Mouse (Mus musculus) stomach, postnatal 0 days (tissue): Measurements from ENCODE around the gene Cited2. TPM values are rescaled to one million over a fixed set of nuclear protein-coding genes. Genes with fewer than 3 reads are reported as not detected.

Source experiments
- ATAC-seq: fragments of 200-750 bp; cut with Nextera tagmentation; 2 replicates; pipeline ENCODE4 v1.8.0; 2017; ENCODE audit not compliant: low FRiP score, low TSS enrichment
- DNase-seq: peaks from one replicate; pipeline ENCODE4 v3.0.0-alpha.2; 2016; ENCODE audit warnings: low spot score
- H3K27ac ChIP-seq: fragments of 300-500 bp; sonication (generic); replicated peaks from 2 replicates; pipeline ENCODE4 v1.5.1; 2014; ENCODE audit warnings: mild to moderate bottlenecking, control low read depth
- H3K27me3 ChIP-seq: fragments of 300-500 bp; sonication (generic); 2 replicates; pipeline ENCODE4 v1.6.1; 2014; ENCODE audit warnings: low read length; ENCODE audit not compliant: control insufficient read depth, insufficient read depth
- H3K36me3 ChIP-seq: fragments of 300-500 bp; sonication (generic); 2 replicates; pipeline ENCODE4 v1.6.1; 2014; ENCODE audit warnings: low read length, mixed read lengths; ENCODE audit not compliant: control insufficient read depth, insufficient read depth
- H3K4me1 ChIP-seq: fragments of 300-500 bp; sonication (generic); replicated peaks from 2 replicates; pipeline ENCODE4 v1.6.1; 2014; ENCODE audit warnings: antibody characterized with exemption; ENCODE audit not compliant: control insufficient read depth, insufficient read depth
- H3K4me2 ChIP-seq: fragments of 300-500 bp; sonication (generic); replicated peaks from 2 replicates; pipeline ENCODE4 v1.6.1; 2014; ENCODE audit warnings: low read depth, mild to moderate bottlenecking, control low read depth, moderate library complexity
- H3K4me3 ChIP-seq: fragments of 300-500 bp; sonication (generic); 2 replicates; pipeline ENCODE4 v1.5.1; 2014; ENCODE audit warnings: low read depth, low read length, control low read depth
- H3K9ac ChIP-seq: fragments of 300-500 bp; sonication (generic); 2 replicates; pipeline ENCODE4 v1.6.1; 2014; ENCODE audit warnings: mild to moderate bottlenecking, low read length, control low read depth, mixed read lengths
- H3K9me3 ChIP-seq: fragments of 300-500 bp; sonication (generic); 2 replicates; pipeline ENCODE4 v1.6.1; 2016; ENCODE audit warnings: low read length; ENCODE audit not compliant: control insufficient read depth
- CTCF ChIP-seq: IDR thresholded peaks from 2 replicates; pipeline ENCODE4 v1.5.1; 2016; ENCODE audit warnings: antibody characterized with exemption, low read depth, mild to moderate bottlenecking, moderate library complexity
- EP300 ChIP-seq: optimal IDR thresholded peaks from 2 replicates; pipeline ENCODE3; 2016; ENCODE audit warnings: antibody characterized with exemption
- WGBS: fragments of 180-500 bp; shearing (Covaris S2); extraction: QIAGEN DNeasy Blood & Tissue Kit; methylation state at CpG from one replicate; pipeline ENCODE4 v1.1.7; 2014; 5-methylcytosine and 5-hydroxymethylcytosine counted together
- polyA plus RNA-seq: library from polyadenylated mRNA; unstranded; fragments of >200 nt; fragmentation: Nextera tagmentation; extraction: Ambion mirVana; gene quantifications from 2 replicates; pipeline ENCODE4 v1.2.1, GENCODE M21; 2015

Gene Cited2
- polyA plus RNA-seq, 1 experiment from 2014 or later, result 33.0 TPM

DNA sequence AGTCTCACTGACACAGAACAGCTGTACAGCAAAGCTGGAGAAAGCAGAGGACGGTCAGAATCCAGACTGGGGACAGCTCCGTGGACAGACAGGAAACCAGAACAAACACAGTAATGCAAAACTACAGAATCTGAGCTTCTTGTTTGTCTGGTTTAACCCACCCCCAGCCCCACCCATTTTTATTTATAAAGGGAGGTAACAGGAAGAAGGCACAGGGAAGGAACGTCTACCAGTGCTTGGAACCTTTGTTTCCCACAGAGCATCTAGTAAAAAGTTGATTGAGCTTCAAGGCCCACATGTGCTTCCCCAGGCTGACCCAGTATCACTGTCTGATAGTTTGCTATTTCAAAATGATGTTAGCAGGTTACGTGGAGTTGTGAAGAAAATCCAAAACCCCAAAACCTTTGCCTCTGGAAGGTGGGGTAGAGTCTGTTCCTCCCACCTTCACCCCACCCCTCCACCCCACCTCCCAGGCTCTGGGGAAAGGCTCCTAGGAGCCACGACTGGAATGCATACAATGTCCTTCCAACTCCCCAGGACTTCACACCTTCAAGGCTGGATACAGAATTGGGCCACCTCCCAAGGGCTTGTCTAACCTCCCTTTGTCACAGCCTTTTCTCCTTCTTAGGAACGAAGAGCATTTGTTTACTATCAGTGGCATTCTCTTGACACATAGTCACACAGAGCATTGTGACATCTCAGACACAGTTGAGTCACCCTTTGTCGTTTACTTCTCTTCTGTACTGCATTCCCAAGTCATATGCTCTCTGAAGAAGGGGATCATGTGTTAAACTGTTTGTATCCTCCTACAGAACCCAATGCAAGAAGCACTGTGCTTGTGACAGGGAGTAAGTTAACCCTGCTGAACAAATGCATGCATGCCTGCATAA lies 25.4 kb upstream of the Cited2 start:
- 38% methylated on average over 7 of the region's 7 CpGs for WGBS
- no peak overlapping the region for H3K9ac ChIP-seq

DNA sequence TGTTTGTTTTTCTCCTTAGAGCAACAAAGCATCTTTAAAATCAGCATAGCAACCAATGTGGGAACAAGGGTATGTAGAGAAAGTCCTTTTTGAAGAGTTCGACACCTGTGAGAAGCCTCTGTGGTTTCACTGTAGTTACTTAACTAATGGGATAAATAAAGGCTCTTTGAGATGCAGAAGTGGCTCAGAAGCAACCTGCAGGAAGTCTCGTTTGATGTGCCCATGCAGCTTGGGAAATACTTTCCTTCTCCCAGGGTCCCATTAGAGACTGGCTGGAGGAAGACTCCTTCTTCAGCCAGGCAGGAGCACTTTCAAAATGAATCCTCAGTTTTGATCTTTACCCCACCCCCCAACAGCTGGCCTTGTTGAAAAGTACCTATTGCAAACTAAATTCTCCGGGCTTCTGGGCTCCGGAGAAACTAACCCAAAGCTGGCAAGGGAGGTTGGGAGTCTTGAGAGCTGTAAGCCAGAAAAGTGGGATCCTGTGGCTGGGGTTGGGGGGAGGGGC lies 17.5 kb upstream of the Cited2 start:
- H3K27ac ChIP-seq, result no peak overlapping the region
- ATAC-seq (no peak), DNase-seq (no peak)
- H3K4me2 ChIP-seq, result no peak overlapping the region
- H3K4me1 ChIP-seq, result no peaks in the 10 kb centered on the region
- TF ChIP-seq EP300, result no peak
- no peak for TF ChIP-seq CTCF
- no peaks in the 10 kb centered on the region for H3K9me3 ChIP-seq
- no peak overlapping the region for H3K9ac ChIP-seq
- H3K27me3 ChIP-seq, result no peaks in the 10 kb centered on the region
- H3K36me3 ChIP-seq, result no peaks in the 10 kb centered on the region
- no peak overlapping the region for H3K4me3 ChIP-seq
- 44% methylated on average over 4 of the region's 4 CpGs for WGBS

More for the DNA sequence above, 25.4 kb upstream of the Cited2 start:
- no peak for TF ChIP-seq CTCF
- no peak for TF ChIP-seq EP300
- ATAC-seq (peak; percentile 35; the same call in 1 of the 2 replicates), DNase-seq (no peak)
- no peak overlapping the region for H3K4me2 ChIP-seq
- H3K27ac ChIP-seq, result no peak overlapping the region
- no peaks in the 10 kb centered on the region for H3K36me3 ChIP-seq
- H3K4me3 ChIP-seq, result no peak overlapping the region
- no peaks in the 10 kb centered on the region for H3K4me1 ChIP-seq
- H3K27me3 ChIP-seq, result no peaks in the 10 kb centered on the region
- no peaks in the 10 kb centered on the region for H3K9me3 ChIP-seq

DNA sequence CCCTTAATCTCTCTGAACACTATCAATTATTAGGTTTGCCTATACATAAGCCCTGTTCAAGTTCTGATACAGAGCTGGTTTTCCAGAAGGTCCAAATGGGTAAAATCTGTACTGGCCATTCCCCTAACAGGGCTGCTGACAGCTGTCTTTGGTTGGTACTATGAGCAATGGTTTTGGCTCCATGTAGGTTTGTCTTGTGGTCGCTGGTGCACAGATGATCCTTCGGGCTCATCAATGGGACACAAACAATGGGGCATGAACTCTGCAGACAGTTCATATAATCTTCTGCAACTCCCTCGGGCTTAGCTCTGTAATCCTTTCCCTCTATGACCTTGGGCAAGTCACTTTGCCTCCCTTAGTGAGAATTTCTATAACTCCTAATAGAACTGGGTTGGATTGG lies 12.3 kb upstream of the Cited2 start:
- no peak for ATAC-seq
- H3K4me3 ChIP-seq, result no peak overlapping the region
- 88% methylated on average over 3 of the region's 3 CpGs for WGBS

DNA sequence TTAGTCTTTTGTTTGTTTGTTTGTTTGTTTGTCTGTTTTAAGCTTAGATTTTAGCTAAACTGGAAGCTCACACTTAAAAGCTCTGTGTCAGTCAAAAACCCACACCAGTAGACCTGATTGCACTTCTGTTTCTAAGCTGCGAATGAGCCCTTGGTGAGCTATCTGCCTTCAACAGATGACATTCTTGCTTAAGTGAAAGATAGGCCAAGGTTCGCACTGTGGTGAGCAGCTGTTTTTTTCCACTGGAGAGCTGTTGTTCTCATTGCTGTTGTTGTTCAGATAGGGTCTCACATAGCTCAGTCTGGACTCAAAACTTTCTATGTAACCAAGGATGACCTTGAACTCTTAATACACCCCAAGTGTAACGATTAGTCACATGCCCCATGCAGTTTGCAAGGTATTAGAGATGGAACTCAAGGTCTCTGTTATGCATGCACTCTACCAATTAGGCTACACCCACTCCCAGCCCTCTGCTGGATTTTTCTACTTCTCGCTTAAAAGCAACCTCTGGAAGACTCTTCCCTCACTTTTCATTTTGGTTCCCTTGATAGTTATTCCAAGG lies 3.9 kb upstream of the Cited2 start:
- no peaks in the 10 kb centered on the region for H3K4me1 ChIP-seq
- H3K27me3 ChIP-seq, result no peaks in the 10 kb centered on the region
- H3K4me3 ChIP-seq, result no peak overlapping the region
- H3K9me3 ChIP-seq, result no peaks in the 10 kb centered on the region
- no peaks in the 10 kb centered on the region for H3K36me3 ChIP-seq
- DNase-seq (no peak), ATAC-seq (no peak)
- H3K27ac ChIP-seq, result no peak overlapping the region
- no peak overlapping the region for H3K9ac ChIP-seq
- TF ChIP-seq CTCF (no peak), EP300 (no peak)
- no peak overlapping the region for H3K4me2 ChIP-seq
- WGBS, result 85% methylated on average over 4 of the region's 4 CpGs

More for the DNA sequence above, 12.3 kb upstream of the Cited2 start:
- TF ChIP-seq CTCF (no peak), EP300 (no peak)
- Histone ChIP-seq H3K9ac (no peak overlapping the region), H3K9me3 (no peaks in the 10 kb centered on the region), H3K4me2 (no peak overlapping the region), H3K36me3 (no peaks in the 10 kb centered on the region), H3K27ac (no peak overlapping the region), H3K4me1 (no peaks in the 10 kb centered on the region), H3K27me3 (no peaks in the 10 kb centered on the region)
- DNase-seq, result no peak

DNA sequence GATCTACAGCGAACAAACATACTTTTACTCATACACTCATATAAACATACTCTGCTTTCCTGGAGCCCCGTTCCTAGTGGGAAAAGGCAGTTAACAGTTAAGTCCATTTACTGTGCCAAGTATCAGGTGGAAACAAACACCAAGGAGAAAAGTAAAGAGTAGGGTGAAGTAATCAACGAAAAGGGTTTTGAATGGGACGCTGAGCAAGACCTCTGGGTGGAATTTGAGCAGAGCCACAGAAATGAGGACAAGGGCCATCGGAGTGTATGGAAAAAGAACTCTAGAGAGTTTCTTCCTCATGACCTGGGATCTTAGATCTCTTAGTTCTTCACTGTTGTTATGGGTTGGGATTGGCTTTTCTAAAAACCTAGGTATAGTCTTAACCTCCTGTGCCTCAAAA lies 3.4 kb upstream of the Cited2 start:
- 71% methylated on average over 5 of the region's 5 CpGs for WGBS
- DNase-seq (no peak), ATAC-seq (no peak)
- H3K36me3 ChIP-seq, result no peaks in the 10 kb centered on the region
- no peak overlapping the region for H3K4me3 ChIP-seq
- H3K9ac ChIP-seq, result no peak overlapping the region
- H3K27me3 ChIP-seq, result no peaks in the 10 kb centered on the region
- H3K27ac ChIP-seq, result no peak overlapping the region
- TF ChIP-seq CTCF, result no peak
- TF ChIP-seq EP300, result no peak
- H3K9me3 ChIP-seq, result no peaks in the 10 kb centered on the region
- H3K4me2 ChIP-seq, result no peak overlapping the region
- no peaks in the 10 kb centered on the region for H3K4me1 ChIP-seq
